Mouse (Mus musculus) heart, embryonic 12.5 days (tissue): ENCODE results near the gene Commd9. TPM values are rescaled to one million over a fixed set of nuclear protein-coding genes. Genes with fewer than 3 reads are reported as not detected.
A peak's percentile ranks its signal among the peaks of the same experiment; 100 is the strongest.

ENCODE experiments used
- ATAC-seq: fragments of 200-750 bp; cut with Nextera tagmentation; 2 replicates; pipeline ENCODE4 v1.8.0; 2017; ENCODE audit warnings: moderate TSS enrichment, moderate library complexity; ENCODE audit not compliant: insufficient number of reproducible peaks, low FRiP score
- H3K27ac ChIP-seq: fragments of 300-500 bp; sonication (generic); 2 replicates; pipeline ENCODE4 v1.5.1; 2016; ENCODE audit warnings: mild to moderate bottlenecking, moderate library complexity; ENCODE audit not compliant: poor library complexity, severe bottlenecking
- H3K27me3 ChIP-seq: fragments of 300-500 bp; sonication (generic); replicated peaks from 2 replicates; pipeline ENCODE4 v1.6.1; 2016; ENCODE audit warnings: mild to moderate bottlenecking, moderate library complexity
- H3K36me3 ChIP-seq: fragments of 300-500 bp; sonication (generic); 2 replicates; pipeline ENCODE4 v1.6.1; 2016; ENCODE audit warnings: mild to moderate bottlenecking, moderate library complexity
- H3K4me1 ChIP-seq: fragments of 300-500 bp; sonication (generic); replicated peaks from 2 replicates; pipeline ENCODE4 v1.6.1; 2016; ENCODE audit warnings: mild to moderate bottlenecking
- H3K4me2 ChIP-seq: fragments of 300-500 bp; sonication (generic); 2 replicates; pipeline ENCODE4 v1.6.1; 2016; ENCODE audit warnings: mild to moderate bottlenecking, moderate library complexity
- H3K4me3 ChIP-seq: fragments of 300-500 bp; sonication (generic); 2 replicates; pipeline ENCODE4 v1.5.1; 2016; ENCODE audit warnings: mild to moderate bottlenecking
- H3K9ac ChIP-seq: fragments of 300-500 bp; sonication (generic); 2 replicates; pipeline ENCODE4 v1.6.1; 2016; ENCODE audit warnings: mild to moderate bottlenecking, moderate library complexity
- H3K9me3 ChIP-seq: fragments of 300-500 bp; sonication (generic); replicated peaks from 2 replicates; pipeline ENCODE4 v1.6.1; 2016; ENCODE audit warnings: mild to moderate bottlenecking, moderate library complexity
- WGBS: fragments of 180-500 bp; shearing (Covaris S2); methylation state at CpG from one replicate; pipeline ENCODE4 v1.1.7; 2016; 5-methylcytosine and 5-hydroxymethylcytosine counted together
- polyA plus RNA-seq: library from polyadenylated mRNA; unstranded; fragments of >200 nt; fragmentation: Nextera tagmentation; extraction: Ambion mirVana; gene quantifications from 2 replicates; pipeline ENCODE4 v1.2.1, GENCODE M21; 2016

Gene Commd9
- polyA plus RNA-seq, 1 experiment from 2014 or later: 50.7 TPM

DNA sequence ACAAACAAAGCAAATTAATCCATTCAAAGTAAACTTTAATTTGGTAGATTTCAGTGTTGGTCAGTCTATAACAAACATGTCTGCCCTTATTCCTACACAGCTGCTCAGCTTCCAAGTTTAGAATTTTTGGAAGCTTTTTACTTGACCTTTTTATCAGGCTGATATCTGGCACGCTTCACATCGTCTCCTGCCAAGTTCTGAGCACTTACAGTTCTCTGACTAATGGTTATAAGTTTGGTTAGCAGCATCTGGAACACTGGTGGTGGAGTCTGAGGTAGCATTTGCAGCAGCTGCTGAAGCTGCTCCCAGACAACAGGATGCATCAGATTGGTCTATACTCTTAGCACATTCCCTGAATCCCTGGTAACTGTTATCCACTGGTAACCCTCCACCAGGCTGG, 1.8 kb upstream of the Commd9 start:
- no peaks in the 10 kb centered on the region for H3K36me3 ChIP-seq
- peaks cover 17% of the 10 kb centered on the region for H3K4me1 ChIP-seq
- no peaks in the 10 kb centered on the region for H3K9me3 ChIP-seq
- no peak overlapping the region for H3K27ac ChIP-seq
- H3K4me3 ChIP-seq: no peak overlapping the region
- WGBS: 52% methylated on average over 2 of the region's 2 CpGs
- ATAC-seq: no peak
- peaks cover 5% of the 10 kb centered on the region; the same call in 1 of the 2 replicates for H3K27me3 ChIP-seq
- no peak overlapping the region for H3K4me2 ChIP-seq
- H3K9ac ChIP-seq: no peak overlapping the region

- WGBS: 90% methylated on average over 8 of the region's 8 CpGs
- no peak for ATAC-seq
- Histone ChIP-seq H3K9ac (no peak overlapping the region), H3K36me3 (peaks cover 5% of the 10 kb centered on the region; the same call in 1 of the 2 replicates), H3K27ac (no peak overlapping the region), H3K4me1 (peaks cover 13% of the 10 kb centered on the region), H3K9me3 (no peaks in the 10 kb centered on the region), H3K4me3 (no peak overlapping the region), H3K27me3 (no peaks in the 10 kb centered on the region), H3K4me2 (no peak overlapping the region)
Measured at GRCm38 (mm10) chr2:101888886-101889285, 2.8 kb downstream of the Commd9 start.

- Histone ChIP-seq H3K27me3 (no peaks in the 10 kb centered on the region), H3K36me3 (peaks cover 14% of the 10 kb centered on the region; the same call in 1 of the 2 replicates), H3K9me3 (no peaks in the 10 kb centered on the region), H3K4me2 (no peak overlapping the region), H3K4me3 (no peak overlapping the region), H3K9ac (no peak overlapping the region), H3K27ac (no peak overlapping the region), H3K4me1 (peaks cover 8% of the 10 kb centered on the region)
- WGBS: 63% methylated on average over 7 of the region's 7 CpGs
- ATAC-seq: no peak
Measured at GRCm38 (mm10) chr2:101891143-101891542, 5.1 kb downstream of the Commd9 start.

DNA sequence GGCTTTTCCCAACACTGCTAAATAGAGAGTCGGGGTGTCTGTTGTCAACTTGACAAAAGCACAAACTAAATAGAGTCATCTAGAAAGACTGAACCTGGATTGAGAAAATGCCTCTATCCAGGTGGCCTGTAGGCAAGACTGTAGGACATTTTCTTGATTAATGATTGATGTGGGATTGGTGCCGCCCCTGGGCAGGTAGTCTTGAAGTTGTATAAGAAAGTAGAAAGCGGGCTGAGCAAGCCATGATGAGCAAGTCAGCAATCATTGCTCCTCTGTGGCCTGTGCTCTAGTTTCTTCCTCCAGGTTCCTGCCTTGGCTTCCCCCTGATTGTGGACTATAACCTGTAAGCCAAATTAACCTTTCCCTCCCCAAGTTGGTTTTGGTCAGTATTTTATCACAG, 8.1 kb downstream of the Commd9 start:
- Histone ChIP-seq H3K27ac (no peak overlapping the region), H3K36me3 (peaks cover 26% of the 10 kb centered on the region; the same call in 1 of the 2 replicates), H3K27me3 (no peaks in the 10 kb centered on the region), H3K9ac (no peak overlapping the region), H3K9me3 (no peaks in the 10 kb centered on the region), H3K4me1 (peaks cover 5% of the 10 kb centered on the region; the same call in 1 of the 2 replicates), H3K4me3 (no peak overlapping the region), H3K4me2 (no peak overlapping the region)
- WGBS: 89% methylated on average over 3 of the region's 3 CpGs
- ATAC-seq: no peak

- Histone ChIP-seq H3K27me3 (no peaks in the 10 kb centered on the region), H3K27ac (no peak overlapping the region), H3K9ac (no peak overlapping the region), H3K4me1 (peaks cover 5% of the 10 kb centered on the region; the same call in 1 of the 2 replicates), H3K4me3 (no peak overlapping the region), H3K4me2 (no peak overlapping the region), H3K9me3 (no peaks in the 10 kb centered on the region), H3K36me3 (peaks cover 39% of the 10 kb centered on the region)
- 79% methylated on average over 10 of the region's 10 CpGs for WGBS
- ATAC-seq: no peak
Measured at GRCm38 (mm10) chr2:101896425-101897204, 10.6 kb downstream of the Commd9 start.

- H3K9me3 ChIP-seq: no peaks in the 10 kb centered on the region
- ATAC-seq: no peak
- H3K4me2 ChIP-seq: no peak overlapping the region
- peaks cover 6% of the 10 kb centered on the region; the same call in 1 of the 2 replicates for H3K4me1 ChIP-seq
- H3K36me3 ChIP-seq: peaks cover 23% of the 10 kb centered on the region
- H3K4me3 ChIP-seq: no peak overlapping the region
- no peak overlapping the region for H3K27ac ChIP-seq
- WGBS: 87% methylated on average over 4 of the region's 4 CpGs
- H3K9ac ChIP-seq: no peak overlapping the region
- no peaks in the 10 kb centered on the region for H3K27me3 ChIP-seq
Measured at GRCm38 (mm10) chr2:101902196-101902595, 16.1 kb downstream of the Commd9 start.

- Histone ChIP-seq H3K4me1 (peaks cover 6% of the 10 kb centered on the region; the same call in 1 of the 2 replicates), H3K4me3 (peak overlapping the region; percentile 6; the same call in 1 of the 2 replicates), H3K9ac (0 out of 2 replicates have a peak overlapping the region, but pooled peaks have one; percentile 31), H3K36me3 (peaks cover 9% of the 10 kb centered on the region; the same call in 1 of the 2 replicates), H3K9me3 (0 out of 2 replicates have a peak, but pooled peaks cover 4% of the 10 kb centered on the region), H3K27me3 (no peaks in the 10 kb centered on the region), H3K4me2 (peak overlapping the region; percentile 60), H3K27ac (no peak overlapping the region)
- ATAC-seq: peak; percentile 45; the same call in 1 of the 2 replicates
- 24% methylated on average over 21 of the region's 21 CpGs for WGBS
Measured at GRCm38 (mm10) chr2:101905534-101906378, 19.7 kb downstream of the Commd9 start.

DNA sequence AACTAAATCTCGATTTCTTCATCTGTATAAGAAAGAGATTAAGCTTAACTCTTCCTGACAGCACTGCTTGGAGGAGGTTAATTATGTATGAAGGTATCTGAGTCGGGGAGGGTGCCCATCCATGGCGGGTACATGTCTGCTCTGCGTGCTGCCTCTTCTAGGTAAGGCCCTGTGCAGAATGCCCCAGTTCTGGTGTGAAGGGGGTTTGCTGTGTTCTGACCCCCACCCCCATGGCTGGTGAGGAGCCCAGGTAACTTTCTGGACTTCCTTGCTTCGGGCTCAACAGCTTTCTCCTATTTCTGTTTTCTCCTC, 20.3 kb downstream of the Commd9 start:
- Histone ChIP-seq H3K4me1 (peaks cover 6% of the 10 kb centered on the region; the same call in 1 of the 2 replicates), H3K9me3 (0 out of 2 replicates have a peak, but pooled peaks cover 4% of the 10 kb centered on the region), H3K4me3 (no peak overlapping the region), H3K4me2 (peak overlapping the region; percentile 60; the same call in 1 of the 2 replicates), H3K36me3 (peaks cover 4% of the 10 kb centered on the region; the same call in 1 of the 2 replicates), H3K9ac (no peak overlapping the region), H3K27me3 (no peaks in the 10 kb centered on the region), H3K27ac (no peak overlapping the region)
- WGBS: 65% methylated on average over 5 of the region's 5 CpGs
- ATAC-seq: no peak

DNA sequence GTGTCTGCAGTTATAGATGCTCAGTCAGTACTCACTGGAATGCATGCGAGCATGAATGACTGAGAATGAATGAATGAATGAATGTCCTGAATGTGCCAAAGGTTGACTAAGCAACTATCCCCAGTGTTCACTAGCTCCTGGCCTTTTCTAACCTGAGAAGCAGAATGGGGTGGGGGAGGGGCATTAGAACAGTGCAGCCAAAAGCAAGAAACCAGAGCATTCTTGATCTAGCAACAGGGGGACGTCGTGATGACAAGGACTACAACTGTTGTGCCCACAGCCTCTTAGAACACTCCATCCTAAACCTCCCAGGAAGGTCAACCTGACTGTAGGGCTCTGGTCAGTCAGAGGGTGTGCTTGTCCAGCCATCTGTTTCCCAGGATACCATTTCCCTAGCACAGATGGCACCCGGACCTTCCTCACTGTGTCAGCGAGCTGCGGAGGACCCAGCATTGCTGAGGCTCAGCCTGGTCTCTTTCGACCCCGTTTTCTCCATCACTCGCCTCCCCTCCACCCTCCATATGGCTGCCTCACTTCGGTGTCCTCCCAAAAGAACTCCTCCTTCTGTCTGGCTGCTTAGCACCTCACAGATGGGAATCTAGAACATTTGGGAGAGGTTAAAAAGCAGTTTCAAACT, 21.5 kb downstream of the Commd9 start:
- Histone ChIP-seq H3K36me3 (no peaks in the 10 kb centered on the region), H3K9me3 (0 out of 2 replicates have a peak, but pooled peaks cover 4% of the 10 kb centered on the region), H3K27me3 (no peaks in the 10 kb centered on the region), H3K27ac (no peak overlapping the region), H3K9ac (no peak overlapping the region), H3K4me2 (no peak overlapping the region), H3K4me3 (no peak overlapping the region), H3K4me1 (peaks cover 6% of the 10 kb centered on the region; the same call in 1 of the 2 replicates)
- WGBS: 65% methylated on average over 10 of the region's 10 CpGs
- ATAC-seq: no peak

DNA sequence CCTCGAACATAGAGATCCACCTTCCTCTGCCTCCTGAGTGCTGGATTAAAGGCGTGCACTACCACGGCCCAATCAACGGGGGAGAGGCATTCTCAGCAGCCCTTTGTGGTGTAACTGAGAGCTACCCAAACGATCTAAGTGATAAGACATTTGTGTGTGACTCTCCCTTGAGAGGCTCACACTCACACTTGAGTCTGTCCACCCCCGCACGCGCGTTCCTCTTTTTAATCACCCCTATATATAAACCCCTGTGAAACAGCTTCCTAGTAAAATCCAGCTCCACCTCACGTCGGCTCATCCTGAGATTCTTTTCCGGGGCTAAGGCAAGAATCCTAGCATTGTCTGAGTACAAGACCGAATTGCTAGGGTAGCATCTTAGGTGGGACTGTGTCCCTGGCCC, 22.7 kb downstream of the Commd9 start:
- Histone ChIP-seq H3K27ac (no peak overlapping the region), H3K27me3 (no peaks in the 10 kb centered on the region), H3K36me3 (no peaks in the 10 kb centered on the region), H3K9ac (no peak overlapping the region), H3K9me3 (0 out of 2 replicates have a peak, but pooled peaks cover 4% of the 10 kb centered on the region), H3K4me3 (no peak overlapping the region), H3K4me2 (no peak overlapping the region), H3K4me1 (peaks cover 6% of the 10 kb centered on the region; the same call in 1 of the 2 replicates)
- WGBS: 66% methylated on average over 13 of the region's 13 CpGs
- ATAC-seq: no peak
